Mouse (Mus musculus) liver, embryonic 14.5 days (tissue): Measurements from ENCODE around the gene Sytl1. TPM values are rescaled to one million over a fixed set of nuclear protein-coding genes. Genes with fewer than 3 reads are reported as not detected.
A peak's percentile ranks its signal among the peaks of the same experiment; 100 is the strongest.

ENCODE experiments used
- ATAC-seq: fragments of 200-750 bp; cut with Nextera tagmentation; 2 replicates; pipeline ENCODE4 v1.8.0; 2017; ENCODE audit warnings: moderate number of reproducible peaks, mild to moderate bottlenecking, moderate library complexity; ENCODE audit not compliant: insufficient read depth
- DNase-seq, 3 experiments: peaks; one replicate each; pipeline ENCODE4 v3.0.0-alpha.2; 2012 to 2013; ENCODE audit warnings: low read depth in 3 of 3, low spot score in 3 of 3
- H3K27ac ChIP-seq: fragments of 300-500 bp; sonication (generic); 2 replicates; pipeline ENCODE4 v1.5.1; 2014; ENCODE audit warnings: moderate library complexity, mild to moderate bottlenecking, control low read depth, inconsistent platforms
- H3K27me3 ChIP-seq: fragments of 300-500 bp; sonication (generic); 2 replicates; pipeline ENCODE4 v1.6.1; 2014; ENCODE audit warnings: mild to moderate bottlenecking, low read length, moderate library complexity; ENCODE audit not compliant: control insufficient read depth, insufficient read depth
- H3K36me3 ChIP-seq: fragments of 300-500 bp; sonication (generic); replicated peaks from 2 replicates; pipeline ENCODE4 v1.6.1; 2014; ENCODE audit warnings: low read depth; ENCODE audit not compliant: control insufficient read depth, insufficient read depth
- H3K4me1 ChIP-seq, 2 experiments: fragments of 200-500 bp in 1 of 2; fragments of 300-500 bp in 1 of 2; sonication (generic) in 1 of 2; replicated peaks; 2 replicates each; pipeline ENCODE4 v1.6.1; 2012 to 2014; ENCODE audit warnings: antibody characterized with exemption in 1 of 2, inconsistent platforms in 1 of 2, low read length in 1 of 2; ENCODE audit not compliant: control insufficient read depth in 2 of 2, insufficient read depth in 2 of 2
- H3K4me2 ChIP-seq: fragments of 300-500 bp; sonication (generic); 2 replicates; pipeline ENCODE4 v1.6.1; 2014; ENCODE audit warnings: low read depth, mild to moderate bottlenecking, control low read depth, moderate library complexity
- H3K4me3 ChIP-seq, 2 experiments: fragments of 200-500 bp in 1 of 2; fragments of 300-500 bp in 1 of 2; sonication (generic) in 1 of 2; 2 replicates each; pipeline ENCODE4 v1.5.1; 2012 to 2014; ENCODE audit warnings: low read depth in 2 of 2, low read length in 2 of 2, mild to moderate bottlenecking in 2 of 2, control low read depth in 1 of 2, inconsistent platforms in 1 of 2, moderate library complexity in 1 of 2; ENCODE audit not compliant: insufficient read depth in 1 of 2
- H3K9ac ChIP-seq: fragments of 300-500 bp; sonication (generic); replicated peaks from 2 replicates; pipeline ENCODE4 v1.6.1; 2014; ENCODE audit warnings: mild to moderate bottlenecking, control low read depth, moderate library complexity
- H3K9me3 ChIP-seq: fragments of 300-500 bp; sonication (generic); 2 replicates; pipeline ENCODE4 v1.6.1; 2016; ENCODE audit warnings: low read length, mixed read lengths; ENCODE audit not compliant: control insufficient read depth
- CTCF ChIP-seq: IDR thresholded peaks from 2 replicates; pipeline ENCODE4 v1.5.1; 2016; ENCODE audit warnings: antibody characterized with exemption, low read depth, control low read depth
- EP300 ChIP-seq: IDR thresholded peaks from 2 replicates; pipeline ENCODE4 v1.6.1; 2016; ENCODE audit warnings: antibody characterized with exemption, low read depth
- WGBS: fragments of 180-500 bp; shearing (Covaris S2); extraction: QIAGEN DNeasy Blood & Tissue Kit; methylation state at CpG from one replicate; pipeline ENCODE4 v1.1.7; 2014; ENCODE audit not compliant: insufficient replicate concordance; 5-methylcytosine and 5-hydroxymethylcytosine counted together
- polyA plus RNA-seq, 2 experiments: library from polyadenylated mRNA; depleted of rRNA in 1 of 2; stranded (reverse) in 1 of 2; unstranded in 1 of 2; fragments of >200 nt; fragmentation: Nextera tagmentation in 1 of 2; extraction: Ambion mirVana in 1 of 2; gene quantifications; 2 replicates each; pipeline versions ENCODE4 v1.2.1 to v1.2.3; 2012 to 2014

The Sytl1 gene
- polyA plus RNA-seq, 2 experiments: 0.48 to 0.52 TPM

DNA sequence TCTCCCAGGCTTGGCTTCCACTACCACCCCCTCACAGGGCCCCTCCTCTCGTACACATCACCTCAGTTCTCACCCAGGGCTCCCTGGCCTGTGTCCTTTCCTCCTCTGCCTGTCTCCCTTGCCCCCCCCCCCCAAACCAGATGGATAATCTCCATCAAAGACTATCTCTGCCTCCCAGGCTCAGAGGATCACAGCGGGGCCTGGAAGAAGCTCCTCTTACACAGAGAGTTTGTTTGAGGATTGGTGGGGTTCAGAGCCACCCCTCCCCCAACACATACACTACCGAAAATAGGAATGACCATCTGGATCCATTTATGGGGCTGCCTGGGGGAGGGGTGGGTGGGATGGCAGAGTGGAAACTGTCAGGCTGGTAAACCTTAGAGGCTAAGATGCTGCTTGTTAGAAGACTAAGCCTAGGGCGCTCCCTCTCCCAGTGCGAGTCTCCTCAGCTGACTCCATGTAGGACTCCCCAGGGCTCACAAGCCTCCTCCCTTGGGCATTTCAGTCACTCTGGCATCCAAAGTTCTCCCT, 19.1 kb upstream of the Sytl1 start:
- H3K27me3 ChIP-seq: no peaks in the 10 kb centered on the region
- no peak overlapping the region for H3K4me2 ChIP-seq
- 49% methylated on average over 5 of the region's 5 CpGs for WGBS
- H3K9me3 ChIP-seq: no peaks in the 10 kb centered on the region
- H3K27ac ChIP-seq: no peak overlapping the region
- H3K4me1 ChIP-seq: peaks cover 34 to 50% of the 10 kb centered on the region in 2 experiments
- no peak overlapping the region for H3K9ac ChIP-seq
- ATAC-seq: no peak
- no peak overlapping the region for H3K4me3 ChIP-seq
- no peaks in the 10 kb centered on the region for H3K36me3 ChIP-seq
- no peak for DNase-seq
- TF ChIP-seq EP300 (no peak), CTCF (no peak)

DNA sequence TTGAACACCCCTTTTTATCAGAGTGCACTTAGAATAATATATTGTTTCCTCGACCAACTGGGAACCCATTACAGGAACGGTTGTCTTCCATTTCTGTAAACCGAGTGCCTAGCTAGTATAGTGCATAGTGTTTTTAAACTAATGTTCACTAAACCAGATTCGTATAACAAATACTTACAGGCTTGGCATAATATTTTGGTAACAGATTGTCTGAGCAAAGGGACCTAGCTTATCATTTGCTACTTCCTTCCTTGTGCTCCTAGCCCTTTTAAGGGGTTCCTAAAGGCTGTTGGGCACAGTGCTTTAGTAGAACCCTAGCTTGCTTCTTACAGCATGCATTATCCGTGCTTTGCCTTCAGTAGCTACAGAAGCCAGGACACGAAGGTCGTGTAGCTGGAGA, 18.6 kb upstream of the Sytl1 start:
- no peaks in the 10 kb centered on the region for H3K27me3 ChIP-seq
- no peak overlapping the region for H3K4me2 ChIP-seq
- H3K4me3 ChIP-seq: no peak overlapping the region
- H3K4me1 ChIP-seq: peaks cover 31 to 49% of the 10 kb centered on the region in 2 experiments
- WGBS: 23% methylated on average over 7 of the region's 7 CpGs
- H3K9ac ChIP-seq: no peak overlapping the region
- no peaks in the 10 kb centered on the region for H3K36me3 ChIP-seq
- H3K9me3 ChIP-seq: no peaks in the 10 kb centered on the region
- no peak for ATAC-seq
- no peak for DNase-seq
- H3K27ac ChIP-seq: no peak overlapping the region
- TF ChIP-seq CTCF (no peak), EP300 (no peak)

DNA sequence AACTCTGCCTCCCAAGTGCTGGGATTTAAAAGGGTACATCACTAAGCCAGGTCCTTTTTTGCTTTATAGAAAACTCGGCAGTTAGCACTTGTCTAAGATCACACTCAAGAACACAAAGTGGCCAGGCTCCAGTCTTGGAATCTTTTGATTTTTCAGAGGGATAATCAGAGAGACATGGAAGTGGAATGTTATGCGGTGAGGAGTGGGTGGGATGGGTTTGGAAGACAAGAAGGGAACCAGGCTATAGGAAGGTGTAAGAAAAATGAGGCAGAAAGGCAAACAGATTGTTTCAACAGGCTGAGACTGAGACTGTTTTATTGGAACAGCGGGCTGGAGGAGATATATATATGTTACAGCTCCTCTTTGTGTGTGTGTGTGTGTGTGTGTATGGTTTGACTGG, 15.6 kb upstream of the Sytl1 start:
- Histone ChIP-seq H3K9ac (no peak overlapping the region; the same call in 1 of the 2 replicates), H3K27ac (no peak overlapping the region), H3K4me2 (peak overlapping the region; percentile 85), H3K4me3 (no peak overlapping the region), H3K27me3 (no peaks in the 10 kb centered on the region), H3K36me3 (no peaks in the 10 kb centered on the region), H3K9me3 (no peaks in the 10 kb centered on the region), H3K4me1 (peaks cover 10 to 29% of the 10 kb centered on the region in 2 experiments)
- DNase-seq (no peak), ATAC-seq (no peak)
- 77% methylated on average over 3 of the region's 3 CpGs for WGBS
- TF ChIP-seq CTCF (no peak), EP300 (no peak)

GRCm38 (mm10) chr4:133278067-133278466, 15.2 kb upstream of the Sytl1 start:
- no peak for TF ChIP-seq CTCF
- no peak for TF ChIP-seq EP300
- Histone ChIP-seq H3K4me1 (peaks cover 10 to 25% of the 10 kb centered on the region in 2 experiments), H3K27me3 (no peaks in the 10 kb centered on the region), H3K9ac (peak overlapping the region; percentile 81), H3K4me3 (peak overlapping the region; percentile 90 to 91), H3K27ac (peak overlapping the region; percentile 84), H3K9me3 (no peaks in the 10 kb centered on the region), H3K36me3 (no peaks in the 10 kb centered on the region), H3K4me2 (peak overlapping the region; percentile 85)
- 13% methylated on average over 6 of the region's 6 CpGs for WGBS
- ATAC-seq: no peak
- DNase-seq: no peak

DNA sequence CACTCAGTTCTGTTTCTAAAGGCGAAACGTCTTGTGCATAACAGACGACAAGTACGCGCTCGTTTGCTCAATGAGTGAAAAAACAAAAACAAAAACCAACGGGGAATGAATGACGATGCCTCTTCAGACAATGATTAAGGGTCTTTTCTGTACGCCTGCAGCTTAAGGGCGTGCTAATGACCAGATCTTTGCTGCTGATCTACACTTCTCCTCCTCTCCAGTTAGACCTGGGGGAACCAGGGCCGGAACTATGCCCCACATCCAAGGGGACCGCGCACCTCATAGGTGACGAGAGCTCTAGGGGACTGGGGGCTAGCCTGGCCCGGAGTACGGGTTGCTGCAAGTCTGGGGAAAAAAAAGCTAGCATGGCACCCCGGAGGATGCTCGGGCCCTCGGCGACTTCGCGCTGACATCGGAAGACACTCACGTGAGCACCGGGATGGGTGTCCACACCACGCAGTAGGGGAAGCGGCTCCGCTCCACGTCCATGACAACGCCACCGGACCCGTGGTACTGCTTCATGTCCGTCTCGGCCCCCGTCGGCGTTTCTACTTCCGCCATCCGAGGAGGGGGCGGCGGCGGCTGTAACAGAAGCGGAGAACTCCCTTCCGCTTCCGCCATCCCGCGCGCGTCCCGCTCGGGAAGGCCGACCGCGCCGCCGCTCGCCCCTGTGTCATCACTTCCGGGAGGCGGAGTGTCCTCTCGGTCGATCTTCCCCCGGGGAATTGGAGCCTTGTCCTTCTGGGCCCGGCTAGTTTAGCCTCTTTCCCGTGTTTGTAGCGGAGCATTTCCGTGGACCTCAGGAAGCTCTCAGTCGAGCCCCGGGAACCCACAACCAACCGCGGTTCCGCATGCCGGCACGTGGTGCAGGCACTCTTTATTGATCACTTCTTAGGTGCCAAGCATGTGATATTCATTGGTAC, 14.5 kb upstream of the Sytl1 start, which contains the start of gene Tmem222:
Tmem222 (minus strand) TSS at position 689 of the 923 bp plus-strand sequence.
- peak within 1 kb of the TSS; percentile 84 for H3K27ac ChIP-seq
- H3K9me3 ChIP-seq: no peaks in the 10 kb centered on the region
- peaks cover 10 to 24% of the 10 kb centered on the region in 2 experiments for H3K4me1 ChIP-seq
- under 1% methylated on average over 72 of the region's 73 CpGs for WGBS
- DNase-seq (peak; percentile 85 to 91 (median 89)), ATAC-seq (peak; percentile 95)
- H3K9ac ChIP-seq: peak within 1 kb of the TSS; percentile 81
- peak within 1 kb of the TSS; percentile 85 for H3K4me2 ChIP-seq
- H3K4me3 ChIP-seq: peak within 1 kb of the TSS; percentile 90 to 91
- TF ChIP-seq CTCF (no peak), EP300 (no peak)
- H3K36me3 ChIP-seq: no peaks in the 10 kb centered on the region
- H3K27me3 ChIP-seq: no peaks in the 10 kb centered on the region
